Mouse (Mus musculus): ENCODE measurements around the gene 9930022D16Rik. TPM values are rescaled to one million over a fixed set of nuclear protein-coding genes. Genes with fewer than 3 reads are reported as not detected.

Gene 9930022D16Rik
- polyA plus RNA-seq, 1 experiment from 2014 or later = not detected

DNA sequence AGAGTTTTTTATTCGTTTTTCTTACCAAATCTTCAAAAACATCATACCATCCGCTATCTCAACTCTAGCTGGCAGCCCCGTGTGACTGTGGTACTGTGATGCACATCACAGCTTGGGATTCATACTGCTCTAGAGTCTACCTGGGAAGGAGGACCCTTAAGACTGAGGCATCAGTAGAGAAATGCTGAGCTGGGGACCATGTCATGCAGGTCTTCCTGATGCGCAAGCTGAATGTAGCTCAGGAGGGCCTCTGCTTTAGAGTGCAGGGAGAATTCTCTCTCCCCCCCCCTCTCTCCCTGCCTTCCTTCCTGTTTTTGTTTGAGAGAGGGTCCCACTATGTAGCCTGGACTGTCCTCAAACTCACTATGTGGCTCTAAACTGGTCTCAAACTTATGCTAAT lies 26.9 kb downstream of the 9930022D16Rik start:
- Histone ChIP-seq H3K4me3 (replicated peaks) (no peak overlapping the region), H3K27ac (no peak overlapping the region), H3K4me1 (peaks cover 13% of the 10 kb centered on the region), H3K9me3 (no peaks in the 10 kb centered on the region), H3K9ac (no peak overlapping the region), H3K4me2 (peak overlapping the region; percentile 74), H3K36me3 (replicated peaks) (peaks cover 23% of the 10 kb centered on the region), H3K27me3 (peaks cover 7% of the 10 kb centered on the region)
- 66% methylated on average over 4 of the region's 4 CpGs for WGBS
- no peak for ATAC-seq (ENCODE audit: low FRiP score)

DNA sequence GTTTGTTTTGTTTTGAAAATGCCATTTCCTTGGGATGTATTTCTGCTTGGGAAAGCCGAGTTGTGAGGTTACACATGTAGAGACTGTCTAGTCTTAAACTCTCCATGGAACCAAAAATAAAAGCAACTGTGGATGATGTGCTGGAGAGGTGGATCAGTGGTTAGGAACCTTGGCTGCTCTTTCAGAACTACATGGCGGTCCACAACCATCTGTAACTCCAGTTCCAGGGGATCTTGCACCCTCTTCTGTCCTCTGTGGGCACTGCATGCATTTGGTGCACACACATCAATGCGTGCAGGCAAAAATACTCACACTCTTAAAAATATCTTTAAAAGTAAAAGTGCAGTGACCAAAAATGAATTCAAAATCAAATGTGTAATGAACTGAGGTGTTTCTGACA lies 27.4 kb downstream of the 9930022D16Rik start:
- Histone ChIP-seq H3K4me3 (replicated peaks) (no peak overlapping the region), H3K27ac (no peak overlapping the region), H3K4me1 (peaks cover 13% of the 10 kb centered on the region), H3K36me3 (replicated peaks) (peaks cover 19% of the 10 kb centered on the region; the same call in 1 of the 2 replicates), H3K27me3 (peaks cover 7% of the 10 kb centered on the region), H3K4me2 (no peak overlapping the region), H3K9ac (no peak overlapping the region), H3K9me3 (no peaks in the 10 kb centered on the region)
- ATAC-seq (ENCODE audit: low FRiP score) = no peak
- 46% methylated on average over 3 of the region's 3 CpGs for WGBS

DNA sequence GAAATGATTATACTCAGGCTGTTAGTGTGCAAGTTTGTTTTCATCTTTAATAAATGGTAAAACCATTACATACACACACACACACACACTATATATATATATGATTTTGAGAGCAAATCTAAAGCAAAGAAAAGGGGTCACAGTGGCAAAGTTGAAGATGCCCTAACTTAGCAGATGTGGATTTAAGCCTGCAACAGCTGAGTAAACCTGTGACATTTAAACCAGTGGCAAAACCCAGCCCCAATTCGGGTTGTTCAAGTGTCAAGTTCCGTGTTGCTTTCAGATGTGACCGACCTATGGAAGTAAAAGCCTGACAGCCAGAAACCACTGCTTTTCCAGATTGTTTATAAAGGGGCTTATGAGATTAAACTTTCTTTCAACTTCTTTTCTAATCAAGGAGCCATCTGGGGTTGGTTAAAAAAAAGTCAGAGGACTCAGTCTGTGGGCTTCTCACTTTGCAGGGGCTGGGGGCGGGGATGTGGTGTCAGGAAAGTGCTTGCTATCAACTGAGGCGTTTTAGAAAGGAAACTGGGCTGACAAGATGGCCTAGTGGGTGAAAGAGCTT lies 28.5 kb downstream of the 9930022D16Rik start:
- H3K27me3 ChIP-seq = peaks cover 7% of the 10 kb centered on the region
- H3K27ac ChIP-seq = no peak overlapping the region
- H3K9me3 ChIP-seq = no peaks in the 10 kb centered on the region
- 60% methylated on average over 5 of the region's 5 CpGs for WGBS
- H3K36me3 ChIP-seq (replicated peaks) = 0 out of 2 replicates have a peak, but pooled peaks cover 8% of the 10 kb centered on the region
- ATAC-seq (ENCODE audit: low FRiP score) = no peak
- peaks cover 13% of the 10 kb centered on the region for H3K4me1 ChIP-seq
- H3K4me3 ChIP-seq (replicated peaks) = no peak overlapping the region
- H3K9ac ChIP-seq = no peak overlapping the region
- no peak overlapping the region for H3K4me2 ChIP-seq

DNA sequence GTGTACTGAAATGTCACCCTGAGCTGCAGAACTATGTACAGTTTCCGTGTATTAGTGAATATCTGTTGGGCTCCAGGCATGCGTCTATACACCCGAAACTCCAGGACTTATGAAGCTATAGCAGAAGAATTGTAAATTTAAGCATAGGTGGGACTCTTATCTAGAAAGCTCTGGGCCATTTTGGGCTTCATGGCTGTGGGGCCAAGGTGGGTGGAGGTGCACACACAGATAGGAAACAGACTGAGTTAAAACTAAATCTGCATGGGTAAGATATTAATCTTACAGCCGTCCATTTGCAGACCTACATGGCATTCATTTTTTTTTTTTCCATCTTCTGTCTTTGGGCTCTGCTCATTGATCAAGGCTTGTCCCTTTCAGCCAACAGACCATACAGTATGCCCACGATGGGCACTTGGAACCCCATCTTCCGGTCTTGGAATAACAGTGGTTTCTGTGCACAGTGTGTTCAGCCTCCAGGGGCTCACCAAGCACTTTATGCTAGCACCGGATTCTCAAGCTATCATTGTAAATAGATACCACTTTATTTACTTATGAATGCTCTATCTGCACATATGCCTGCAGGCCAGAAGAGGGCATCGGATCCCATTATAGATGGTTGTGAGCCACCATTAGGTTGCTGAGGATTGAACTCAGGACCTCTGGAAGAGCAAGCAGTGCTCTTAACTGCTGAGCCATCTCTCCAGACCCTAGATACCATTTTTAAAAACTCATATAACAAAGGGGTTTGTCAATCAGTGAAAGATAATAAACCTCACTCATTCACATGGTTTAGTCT lies 29.9 kb downstream of the 9930022D16Rik start:
- Histone ChIP-seq H3K9me3 (no peaks in the 10 kb centered on the region), H3K4me3 (replicated peaks) (no peak overlapping the region), H3K36me3 (replicated peaks) (no peaks in the 10 kb centered on the region), H3K4me2 (no peak overlapping the region), H3K9ac (no peak overlapping the region), H3K4me1 (peaks cover 13% of the 10 kb centered on the region), H3K27me3 (peaks cover 7% of the 10 kb centered on the region), H3K27ac (no peak overlapping the region)
- 92% methylated on average over 8 of the region's 8 CpGs for WGBS
- ATAC-seq (ENCODE audit: low FRiP score) = no peak

DNA sequence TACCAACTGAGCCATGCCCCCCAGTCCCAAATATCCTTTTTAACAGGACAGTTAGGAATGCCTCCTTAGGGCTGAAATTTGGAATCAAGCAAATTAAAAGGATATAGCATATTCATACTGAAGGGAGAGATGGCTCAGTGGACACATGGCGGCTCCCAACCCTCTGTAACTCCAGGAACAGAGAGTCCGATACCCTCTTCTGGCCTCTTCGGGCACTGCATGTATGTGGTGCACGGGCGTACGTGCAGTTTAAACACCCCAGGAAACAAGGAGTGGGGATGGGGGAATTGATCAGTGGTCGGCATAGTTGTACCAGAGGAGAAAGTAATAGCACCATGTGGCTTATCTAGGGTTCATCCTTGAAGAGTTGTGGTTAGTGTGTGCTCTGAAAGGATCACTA lies 30.9 kb downstream of the 9930022D16Rik start:
- Histone ChIP-seq H3K4me3 (replicated peaks) (no peak overlapping the region), H3K9ac (no peak overlapping the region), H3K27ac (no peak overlapping the region), H3K4me2 (no peak overlapping the region), H3K36me3 (replicated peaks) (no peaks in the 10 kb centered on the region), H3K4me1 (peaks cover 8% of the 10 kb centered on the region; the same call in 1 of the 2 replicates), H3K9me3 (no peaks in the 10 kb centered on the region), H3K27me3 (peaks cover 7% of the 10 kb centered on the region)
- WGBS = 43% methylated on average over 7 of the region's 7 CpGs
- ATAC-seq (ENCODE audit: low FRiP score) = no peak

DNA sequence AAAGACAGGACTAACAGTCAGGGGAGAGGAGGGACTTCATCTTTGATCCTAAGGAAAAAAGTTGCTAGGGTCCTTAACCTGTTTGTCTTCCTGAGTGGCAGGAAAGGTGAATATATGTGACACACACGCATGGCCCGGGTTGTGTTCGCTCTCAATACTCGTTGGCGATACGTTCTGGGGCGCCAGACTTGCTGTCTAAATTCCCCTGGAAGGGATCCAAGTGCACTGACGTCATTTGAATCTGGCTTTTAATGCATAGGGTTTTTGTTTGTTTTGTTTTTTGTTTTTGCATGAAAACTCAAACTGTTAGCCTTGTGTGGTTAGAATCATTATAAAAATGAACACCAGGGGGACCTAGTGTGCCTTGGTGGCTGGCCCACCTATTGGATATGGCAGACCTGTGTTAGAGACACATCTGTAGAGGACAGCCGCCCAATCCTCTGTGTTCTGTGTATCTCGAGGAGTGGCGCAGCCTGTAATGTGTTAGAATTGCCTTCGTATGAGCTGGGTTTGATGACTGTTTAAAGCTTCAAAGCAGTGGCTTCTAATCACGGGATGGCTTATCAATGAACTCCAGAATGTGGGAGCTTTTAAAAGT lies 31.8 kb downstream of the 9930022D16Rik start:
- H3K9me3 ChIP-seq = no peaks in the 10 kb centered on the region

DNA sequence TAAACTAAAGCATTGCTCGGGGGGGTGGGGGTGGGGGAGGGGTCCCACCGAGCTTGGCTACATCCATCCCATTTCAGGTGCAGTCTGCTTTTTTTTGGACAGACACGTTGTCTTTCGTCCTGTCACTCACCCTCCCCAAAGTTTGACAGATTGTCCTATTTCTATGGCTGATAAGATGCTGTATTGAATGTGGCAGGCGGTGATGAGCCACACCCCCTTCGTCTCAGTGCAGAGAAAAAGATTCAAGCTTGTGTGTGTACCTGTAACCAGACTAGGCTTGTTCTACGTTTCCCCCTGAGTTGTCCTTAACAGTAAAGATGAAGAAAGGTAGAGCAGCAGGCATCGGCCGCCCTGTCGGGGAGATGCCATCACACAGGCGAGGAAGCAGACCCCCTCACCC lies 37.5 kb downstream of the 9930022D16Rik start:
- no peaks in the 10 kb centered on the region for H3K4me1 ChIP-seq
- 83% methylated on average over 11 of the region's 11 CpGs for WGBS
- H3K36me3 ChIP-seq (replicated peaks) = no peaks in the 10 kb centered on the region
- no peaks in the 10 kb centered on the region for H3K9me3 ChIP-seq
- no peak for ATAC-seq (ENCODE audit: low FRiP score)
- H3K27me3 ChIP-seq = no peaks in the 10 kb centered on the region
- no peak overlapping the region for H3K9ac ChIP-seq
- H3K4me2 ChIP-seq = no peak overlapping the region
- no peak overlapping the region for H3K4me3 ChIP-seq (replicated peaks)
- H3K27ac ChIP-seq = no peak overlapping the region

More for the DNA sequence above, 31.8 kb downstream of the 9930022D16Rik start:
- peaks cover 4% of the 10 kb centered on the region for H3K27me3 ChIP-seq
- no peak overlapping the region for H3K9ac ChIP-seq
- H3K27ac ChIP-seq = no peak overlapping the region
- peak; percentile 55; the same call in 1 of the 2 replicates for ATAC-seq (ENCODE audit: low FRiP score)
- no peaks in the 10 kb centered on the region for H3K4me1 ChIP-seq
- H3K4me3 ChIP-seq (replicated peaks) = no peak overlapping the region
- H3K4me2 ChIP-seq = no peak overlapping the region
- no peaks in the 10 kb centered on the region for H3K36me3 ChIP-seq (replicated peaks)
- WGBS = 54% methylated on average over 13 of the region's 13 CpGs

DNA sequence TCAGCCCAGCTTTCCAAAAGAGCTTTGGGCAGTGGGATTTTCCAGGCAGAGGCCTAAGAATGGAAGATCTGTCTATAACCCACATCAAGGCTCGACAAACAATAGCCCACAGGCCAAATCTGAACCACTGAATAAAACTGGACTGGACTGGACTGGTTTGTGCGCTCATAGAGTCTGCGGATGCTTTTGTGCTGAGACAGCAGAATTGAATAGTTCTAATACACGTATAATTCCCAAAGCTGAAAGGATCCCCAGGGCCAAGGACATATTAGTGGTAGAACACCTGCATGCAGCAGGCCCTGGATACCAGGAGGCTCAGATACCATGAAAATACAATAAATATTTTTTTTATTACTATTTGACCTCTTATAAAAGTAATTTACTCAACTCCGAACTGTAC lies 42.5 kb downstream of the 9930022D16Rik start:
- no peak for ATAC-seq (ENCODE audit: low FRiP score)
- Histone ChIP-seq H3K4me1 (no peaks in the 10 kb centered on the region), H3K36me3 (replicated peaks) (no peaks in the 10 kb centered on the region; the same call in 1 of the 2 replicates), H3K9me3 (no peaks in the 10 kb centered on the region), H3K27me3 (no peaks in the 10 kb centered on the region), H3K4me3 (replicated peaks) (no peak overlapping the region), H3K27ac (no peak overlapping the region), H3K9ac (no peak overlapping the region), H3K4me2 (no peak overlapping the region)
- 87% methylated on average over 5 of the region's 5 CpGs for WGBS

DNA sequence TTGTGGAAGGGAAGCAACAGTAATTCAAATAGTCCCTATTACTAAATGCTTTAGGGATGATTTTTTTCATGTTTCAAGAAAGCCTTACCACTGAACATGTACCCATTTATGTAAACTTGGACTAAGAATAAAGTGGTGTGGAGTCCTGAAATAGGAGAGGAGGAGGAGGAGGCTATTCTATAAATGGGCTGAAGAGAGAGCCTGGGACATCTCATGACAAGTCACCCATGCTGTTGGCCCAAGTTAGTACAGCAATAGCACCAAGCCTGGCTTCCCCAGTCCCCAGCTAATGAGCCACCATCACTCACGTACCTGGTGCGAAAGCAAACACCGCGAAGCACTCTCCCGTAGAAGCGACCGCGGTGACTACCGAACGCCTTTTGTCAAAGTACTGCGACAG lies 44.4 kb downstream of the 9930022D16Rik start:
- no peak overlapping the region for H3K4me3 ChIP-seq (replicated peaks)
- WGBS = 96% methylated on average over 11 of the region's 11 CpGs
- no peak overlapping the region for H3K4me2 ChIP-seq
- no peak overlapping the region for H3K9ac ChIP-seq
- H3K27ac ChIP-seq = no peak overlapping the region
- no peaks in the 10 kb centered on the region for H3K27me3 ChIP-seq
- H3K9me3 ChIP-seq = no peaks in the 10 kb centered on the region
- H3K4me1 ChIP-seq = no peaks in the 10 kb centered on the region
- ATAC-seq (ENCODE audit: low FRiP score) = no peak
- no peaks in the 10 kb centered on the region; the same call in 1 of the 2 replicates for H3K36me3 ChIP-seq (replicated peaks)

DNA sequence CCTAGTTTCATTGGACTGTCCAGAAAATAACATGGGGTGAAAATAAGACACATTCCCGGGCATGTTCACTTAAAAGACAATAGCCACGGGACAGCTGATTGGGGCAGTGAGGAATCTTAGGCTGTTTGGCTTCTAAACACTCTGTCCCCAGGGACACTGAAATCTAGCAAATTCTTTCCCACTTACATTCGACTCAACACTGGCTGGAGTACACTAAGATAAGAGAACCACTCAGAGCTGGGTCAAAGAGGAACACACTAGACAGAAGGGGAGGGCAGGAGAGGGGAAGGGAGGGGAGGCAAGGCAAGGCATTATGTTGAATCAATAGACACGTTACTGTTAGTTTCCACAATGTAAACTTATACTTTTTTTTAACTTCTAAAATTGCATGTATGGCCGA lies 46.9 kb downstream of the 9930022D16Rik start:
- 82% methylated on average over 5 of the region's 5 CpGs for WGBS
- Histone ChIP-seq H3K4me2 (no peak overlapping the region), H3K4me3 (replicated peaks) (no peak overlapping the region), H3K4me1 (no peaks in the 10 kb centered on the region), H3K27ac (no peak overlapping the region), H3K36me3 (replicated peaks) (no peaks in the 10 kb centered on the region; the same call in 1 of the 2 replicates), H3K9me3 (no peaks in the 10 kb centered on the region), H3K27me3 (no peaks in the 10 kb centered on the region), H3K9ac (no peak overlapping the region)
- ATAC-seq (ENCODE audit: low FRiP score) = no peak

DNA sequence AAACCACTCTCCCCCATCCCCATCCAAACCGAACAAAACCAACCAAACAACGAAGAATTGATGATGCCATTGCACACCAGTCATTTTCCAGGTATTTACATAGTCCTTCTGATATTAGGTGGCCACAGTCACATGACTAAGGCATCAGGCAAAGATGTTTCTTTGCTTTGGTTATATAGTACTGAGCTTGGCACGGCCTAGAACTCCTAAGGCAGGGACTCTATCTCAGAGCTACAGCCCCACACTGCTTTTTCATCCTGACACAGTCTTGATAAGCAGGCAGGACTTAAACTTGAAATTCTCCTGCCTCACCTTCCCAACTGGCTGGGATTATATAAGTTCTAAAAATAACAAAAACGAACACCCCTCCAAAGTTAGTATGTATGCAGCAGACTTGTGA lies 51.4 kb downstream of the 9930022D16Rik start:
- no peak for ATAC-seq (ENCODE audit: low FRiP score)
- WGBS = 89% methylated on average over 4 of the region's 4 CpGs
- H3K27me3 ChIP-seq = 0 out of 2 replicates have a peak, but pooled peaks cover 5% of the 10 kb centered on the region
- no peaks in the 10 kb centered on the region for H3K4me1 ChIP-seq
- no peak overlapping the region for H3K4me3 ChIP-seq (replicated peaks)
- H3K4me2 ChIP-seq = no peak overlapping the region
- H3K9ac ChIP-seq = no peak overlapping the region
- H3K9me3 ChIP-seq = no peaks in the 10 kb centered on the region
- H3K27ac ChIP-seq = no peak overlapping the region
- H3K36me3 ChIP-seq (replicated peaks) = no peaks in the 10 kb centered on the region

DNA sequence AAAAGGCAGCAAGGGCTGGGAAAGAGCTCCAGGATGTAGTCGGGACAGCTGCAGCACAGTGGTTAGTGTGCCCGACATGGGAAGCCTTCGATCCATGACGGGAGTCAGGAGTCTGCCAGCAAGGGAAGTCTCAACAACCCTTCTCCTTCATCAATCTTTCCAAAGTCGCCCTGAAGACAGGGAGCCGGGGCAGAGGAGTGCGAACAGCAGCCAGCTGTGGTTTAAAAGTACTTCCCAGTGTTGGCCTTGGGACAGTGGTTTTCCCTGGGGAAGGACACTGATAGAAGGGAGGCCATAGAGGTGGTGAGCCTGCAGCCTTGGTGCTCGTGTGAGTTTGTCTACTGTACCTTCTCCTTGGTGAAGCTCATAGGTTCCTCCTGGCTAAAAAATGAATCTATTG lies 53.3 kb downstream of the 9930022D16Rik start:
- Histone ChIP-seq H3K27ac (no peak overlapping the region), H3K4me1 (peaks cover 8% of the 10 kb centered on the region; the same call in 1 of the 2 replicates), H3K9ac (no peak overlapping the region), H3K4me2 (no peak overlapping the region), H3K4me3 (replicated peaks) (no peak overlapping the region), H3K9me3 (no peaks in the 10 kb centered on the region), H3K27me3 (0 out of 2 replicates have a peak, but pooled peaks cover 15% of the 10 kb centered on the region), H3K36me3 (replicated peaks) (no peaks in the 10 kb centered on the region)
- ATAC-seq (ENCODE audit: low FRiP score) = no peak
- 89% methylated on average over 8 of the region's 8 CpGs for WGBS
